Mouse (Mus musculus): ENCODE results near the gene Angptl4. TPM values are rescaled to one million over a fixed set of nuclear protein-coding genes. Genes with fewer than 3 reads are reported as not detected.
"Not testable (repeated sequence)": the region's sequence is repeated elsewhere in the genome, so short reads cannot be mapped to it uniquely, and the experiment has no call there.

Gene Angptl4
- 10 to 100 TPM in 1 of 2 experiments, 1 to 10 TPM in 1; 8.1 to 13.3 TPM for total RNA-seq (2021)
- long read RNA-seq, experiment 1, transcript Angptl4-201 (7 exons, 3,308 nt), result major isoform, 13 of 14 reads
- long read RNA-seq, experiment 1, partial matches to known transcripts, result 0 of 14 reads
- long read RNA-seq, experiment 1, other reads (novel, unspliced or antisense), result 1 of 14 reads
- long read RNA-seq, experiment 2, transcript Angptl4-201 (7 exons, 3,308 nt), result major isoform, 7 of 9 reads
- long read RNA-seq, experiment 2, partial matches to known transcripts, result 1 of 9 reads
- long read RNA-seq, experiment 2, other reads (novel, unspliced or antisense), result 1 of 9 reads

DNA sequence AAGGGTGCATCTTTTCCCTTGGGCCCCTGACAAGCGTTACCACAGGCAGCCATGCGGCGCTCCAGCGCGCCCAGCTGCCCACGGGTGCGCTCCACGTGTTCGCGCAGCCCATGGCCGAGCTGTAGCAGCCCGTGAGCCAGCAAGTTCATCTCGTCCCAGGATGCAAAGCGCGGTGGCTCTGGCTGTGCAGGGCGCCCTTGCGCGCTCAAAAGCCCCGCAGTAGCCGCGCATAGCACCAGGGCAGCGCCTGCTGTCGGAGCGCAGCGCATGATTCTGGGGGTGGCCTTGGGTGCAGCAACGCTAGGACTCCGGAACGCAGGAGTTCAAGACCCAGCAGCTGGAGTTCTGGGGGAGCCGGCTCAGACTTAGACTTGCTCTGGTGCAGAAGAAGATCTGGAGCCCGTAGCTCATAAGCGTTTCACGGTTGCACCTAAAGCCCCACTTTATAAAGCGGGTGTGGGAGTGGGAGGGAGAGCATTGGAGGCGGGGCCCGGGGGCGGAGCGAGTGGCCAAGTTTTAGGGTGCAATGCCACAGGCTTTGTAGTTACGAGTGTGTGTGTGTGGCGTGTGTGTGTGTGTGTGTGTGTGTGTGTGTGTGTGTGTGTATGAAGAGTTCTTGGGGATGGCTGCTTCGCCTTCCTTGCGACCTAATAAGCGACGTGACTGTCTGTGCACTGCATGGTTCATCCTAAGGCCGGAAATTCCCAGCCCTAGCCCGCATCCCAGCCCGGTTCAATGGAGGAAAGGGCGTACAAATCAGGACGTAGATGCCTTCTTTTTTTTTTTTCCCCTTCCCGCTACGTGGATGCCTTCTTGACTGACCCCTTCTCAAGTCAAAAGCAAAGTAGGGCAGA, at the start of gene Angptl4:
Angptl4 (minus strand) TSS at position 707 of the 854 bp plus-strand sequence.
- peak; percentile 80 for DNase-seq

DNA sequence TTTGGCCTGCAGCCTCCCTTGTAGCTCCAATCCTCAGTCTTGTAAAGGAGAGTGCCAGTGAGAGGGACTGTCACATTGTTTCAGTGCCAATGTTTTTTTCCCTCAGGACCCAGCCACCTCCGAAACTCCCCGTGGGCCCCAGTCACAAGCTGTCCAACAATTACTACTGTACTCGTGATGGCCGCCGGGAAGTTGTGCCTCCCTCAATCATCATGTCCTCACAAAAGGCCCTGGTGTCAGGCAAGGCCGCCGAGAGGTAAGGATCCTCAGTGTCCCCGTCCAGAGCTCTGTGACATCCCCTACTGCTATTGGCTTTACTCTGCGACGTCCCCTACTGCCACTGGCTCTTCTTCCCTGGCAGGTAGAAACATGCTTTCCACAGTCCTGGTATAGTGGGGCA, 47.9 kb upstream of the Angptl4 start:
- DNase-seq, result no peak

- peak; percentile 58 for DNase-seq
These were observed 47.3 kb upstream of the Angptl4 start for GRCm38 (mm10) chr17:33828892-33829291.

DNA sequence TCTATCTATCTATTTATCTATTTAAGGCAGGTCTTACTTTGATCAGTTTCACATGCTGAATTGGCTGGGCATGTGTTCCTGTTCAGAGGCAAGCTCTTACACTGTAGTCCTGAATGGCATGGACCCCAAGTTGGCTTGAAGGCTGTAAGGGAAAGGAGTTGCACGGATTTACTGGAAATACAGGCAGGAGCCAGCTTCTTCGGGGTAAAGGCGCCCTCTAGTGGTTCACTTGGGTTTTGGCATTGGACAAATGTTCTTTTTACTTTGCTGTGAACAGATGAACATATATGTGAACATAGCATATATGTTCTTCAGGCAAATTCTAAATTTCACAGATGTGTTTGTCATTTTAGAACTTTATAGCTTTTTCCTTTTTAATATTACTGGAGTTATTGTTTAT, 45.2 kb upstream of the Angptl4 start:
- DNase-seq, result peak; percentile 45

DNA sequence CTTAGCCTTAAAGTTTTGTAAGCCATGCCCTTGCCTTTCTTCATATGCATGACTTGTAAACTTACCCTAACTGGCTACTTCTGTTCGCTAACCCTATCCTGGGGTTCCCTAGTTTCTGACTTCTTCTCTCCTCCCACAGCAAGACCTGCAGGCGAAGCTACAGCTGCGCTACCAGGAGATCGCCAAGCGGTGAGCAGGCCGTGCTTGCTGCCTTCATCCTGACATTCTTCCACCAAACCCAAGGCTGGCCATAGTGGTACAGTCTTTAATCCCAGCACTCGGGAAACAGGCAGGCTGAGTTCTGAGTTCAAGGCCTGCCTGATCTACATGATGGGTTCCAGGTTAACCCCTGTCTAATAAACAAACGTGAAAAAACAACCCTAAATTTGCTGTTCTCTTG, 43.8 kb upstream of the Angptl4 start:
- DNase-seq, result no peak

DNA sequence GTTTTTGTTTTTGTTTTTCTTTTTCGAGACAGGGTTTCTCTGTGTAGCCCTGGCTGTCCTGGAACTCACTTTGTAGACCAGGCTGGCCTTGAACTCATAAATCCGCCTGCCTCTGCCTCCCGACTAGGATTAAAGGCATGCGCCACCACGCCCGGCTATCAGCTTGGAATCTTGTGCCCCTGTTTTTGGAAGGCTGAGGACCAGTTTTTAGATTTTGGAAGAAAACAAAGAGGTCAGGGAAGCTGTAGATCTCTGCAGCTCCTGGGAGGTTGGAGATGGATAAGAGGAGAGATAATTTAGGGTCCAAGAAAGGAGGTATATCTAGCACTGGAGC, 43.3 kb upstream of the Angptl4 start:
- DNase-seq, result not testable (repeated sequence)

GRCm38 (mm10) chr17:33824084-33824996, 42.7 kb upstream of the Angptl4 start, which contains the start of the genes Rps28 and Ndufa7:
Gene Rps28, minus strand, starts transcription at chr17:33824562.
Gene Ndufa7, plus strand, starts transcription at chr17:33824572.
- DNase-seq, result peak; percentile 96

- not testable (repeated sequence) for DNase-seq
These were observed 41.5 kb upstream of the Angptl4 start for GRCm38 (mm10) chr17:33823171-33823570.

DNA sequence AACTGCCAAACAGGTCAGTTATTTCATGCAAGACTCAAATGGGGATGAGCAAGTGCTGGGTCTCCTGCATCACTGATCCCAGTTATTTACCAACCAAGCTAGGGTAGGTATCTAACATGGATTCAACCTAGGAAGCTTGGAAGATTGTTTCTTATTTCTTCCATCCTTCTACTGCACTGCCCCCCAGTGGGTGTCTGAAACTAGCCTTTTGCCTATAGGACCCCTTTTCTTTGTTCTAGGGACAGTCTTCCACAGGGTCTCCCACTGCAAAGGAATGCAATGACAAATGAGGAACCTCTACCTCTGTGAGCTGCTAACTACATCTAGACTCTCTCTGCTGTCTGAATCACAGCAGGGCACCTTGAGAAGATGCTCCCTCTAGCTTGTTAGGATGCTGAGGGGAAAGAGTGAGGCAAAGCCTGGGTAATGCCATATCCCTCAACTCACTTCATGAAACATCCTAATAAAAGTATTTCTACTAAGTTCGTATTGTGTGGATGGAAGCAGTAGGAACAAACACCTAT, 40.9 kb upstream of the Angptl4 start:
- DNase-seq, result no peak

- no peak for DNase-seq
These were observed 36.5 kb upstream of the Angptl4 start for GRCm38 (mm10) chr17:33817969-33818643.

- DNase-seq, result peak; percentile 95
These were observed 35.7 kb upstream of the Angptl4 start for GRCm38 (mm10) chr17:33817184-33817968.

- no peak for DNase-seq
These were observed 35.0 kb upstream of the Angptl4 start for GRCm38 (mm10) chr17:33816612-33817011.

GRCm38 (mm10) chr17:33815399-33815798, 33.8 kb upstream of the Angptl4 start:
- no peak for DNase-seq

DNA sequence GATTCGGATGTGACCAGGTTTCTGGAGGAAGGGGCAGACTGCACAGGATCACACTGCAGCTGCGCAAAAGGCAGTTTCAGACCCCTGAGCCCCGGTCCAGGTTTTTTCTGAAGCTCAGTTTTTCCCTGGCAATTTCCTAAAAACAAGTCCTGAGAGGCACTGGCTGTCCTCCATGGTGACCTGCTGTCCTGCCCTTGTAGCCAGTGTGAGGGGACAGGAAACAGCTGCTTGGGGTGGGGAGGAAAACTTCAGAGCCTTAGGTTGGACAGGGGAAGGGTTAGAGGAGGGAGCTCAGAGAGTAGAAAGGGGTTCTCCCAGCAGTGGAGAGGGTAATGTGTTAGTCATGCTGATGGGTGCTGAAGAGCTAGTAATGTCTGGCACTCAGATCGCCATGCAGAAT, 31.4 kb upstream of the Angptl4 start:
- DNase-seq, result peak; percentile 57

GRCm38 (mm10) chr17:33812475-33812874, 30.8 kb upstream of the Angptl4 start:
- no peak for DNase-seq

- no peak for DNase-seq
These were observed 29.5 kb upstream of the Angptl4 start for GRCm38 (mm10) chr17:33811142-33811516.

- DNase-seq, result peak; percentile 92
These were observed 28.9 kb upstream of the Angptl4 start, which contains the start of gene Kank3 for GRCm38 (mm10) chr17:33810334-33811141. Gene Kank3, plus strand, starts transcription at chr17:33810519.

- DNase-seq, result no peak
These were observed 26.6 kb upstream of the Angptl4 start for GRCm38 (mm10) chr17:33808192-33808591.

DNA sequence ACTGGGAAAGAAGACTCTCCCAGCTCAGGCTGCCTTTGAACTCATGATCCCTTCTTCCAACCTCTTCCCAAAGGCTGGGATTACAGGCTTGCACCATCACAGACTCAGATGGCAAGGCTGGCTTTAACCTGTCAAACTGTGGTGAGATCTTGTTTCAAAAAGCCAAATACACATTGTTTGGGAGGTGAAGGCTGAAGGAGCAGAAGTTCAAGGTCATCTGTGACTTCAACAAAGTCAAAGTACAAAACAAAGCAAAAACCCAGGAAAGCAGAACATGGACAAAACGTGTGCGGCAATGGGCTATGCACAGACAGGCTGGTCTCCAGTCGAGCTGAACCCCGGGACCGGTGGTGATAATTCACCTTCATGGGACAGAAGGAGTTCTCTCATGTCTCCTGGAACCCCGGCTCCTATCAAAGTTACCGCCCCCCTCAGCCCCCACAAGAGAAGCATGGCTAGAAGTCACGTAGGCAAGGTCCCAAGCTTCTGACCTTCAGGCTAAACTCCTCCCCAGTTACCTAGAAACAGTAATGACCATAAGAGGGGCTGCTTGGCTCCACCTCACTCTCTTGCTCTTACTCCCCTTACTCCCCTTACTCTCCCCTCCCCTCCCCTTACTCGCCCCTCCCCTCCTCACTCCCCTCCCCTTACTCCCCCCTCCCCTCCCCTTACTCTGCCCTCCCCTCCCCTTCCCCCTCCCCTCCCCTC, 25.7 kb upstream of the Angptl4 start:
- no peak for DNase-seq

Measured in gastrocnemius, postnatal 25 days (tissue).